Mouse (Mus musculus) midbrain, embryonic 10.5 days (tissue): Measurements from ENCODE around the gene Tfcp2l1. TPM values are rescaled to one million over a fixed set of nuclear protein-coding genes. Genes with fewer than 3 reads are reported as not detected.

Experiments used
- DNase-seq: peaks from one replicate; pipeline ENCODE4 v3.0.0-alpha.2; 2017; ENCODE audit warnings: low spot score
- H3K27ac ChIP-seq: fragments of 300-500 bp; sonication (generic); replicated peaks from 2 replicates; pipeline ENCODE4 v1.5.1; 2016; ENCODE audit warnings: mild to moderate bottlenecking
- H3K27me3 ChIP-seq: fragments of 300-500 bp; sonication (generic); 2 replicates; pipeline ENCODE4 v1.6.1; 2016; ENCODE audit warnings: low read depth, mild to moderate bottlenecking; ENCODE audit not compliant: poor library complexity, severe bottlenecking
- H3K36me3 ChIP-seq: fragments of 300-500 bp; sonication (generic); 2 replicates; pipeline ENCODE4 v1.6.1; 2016; ENCODE audit warnings: mild to moderate bottlenecking, moderate library complexity
- H3K4me1 ChIP-seq: fragments of 300-500 bp; sonication (generic); 2 replicates; pipeline ENCODE4 v1.6.1; 2016
- H3K4me3 ChIP-seq: fragments of 300-500 bp; sonication (generic); 2 replicates; pipeline ENCODE4 v1.5.1; 2016; ENCODE audit warnings: mild to moderate bottlenecking, moderate library complexity
- H3K9me3 ChIP-seq: fragments of 300-500 bp; sonication (generic); replicated peaks from 2 replicates; pipeline ENCODE4 v1.6.1; 2016; ENCODE audit warnings: mild to moderate bottlenecking
- WGBS: fragments of 180-500 bp; shearing (Covaris S2); methylation state at CpG from one replicate; pipeline ENCODE4 v1.1.7; 2016; 5-methylcytosine and 5-hydroxymethylcytosine counted together
- polyA plus RNA-seq: library from polyadenylated mRNA; unstranded; fragments of >200 nt; fragmentation: Nextera tagmentation; extraction: Ambion mirVana; gene quantifications from 2 replicates; pipeline ENCODE4 v1.2.1, GENCODE M21; 2016

Gene Tfcp2l1
- polyA plus RNA-seq, 1 experiment from 2014 or later: 0.20 TPM

DNA sequence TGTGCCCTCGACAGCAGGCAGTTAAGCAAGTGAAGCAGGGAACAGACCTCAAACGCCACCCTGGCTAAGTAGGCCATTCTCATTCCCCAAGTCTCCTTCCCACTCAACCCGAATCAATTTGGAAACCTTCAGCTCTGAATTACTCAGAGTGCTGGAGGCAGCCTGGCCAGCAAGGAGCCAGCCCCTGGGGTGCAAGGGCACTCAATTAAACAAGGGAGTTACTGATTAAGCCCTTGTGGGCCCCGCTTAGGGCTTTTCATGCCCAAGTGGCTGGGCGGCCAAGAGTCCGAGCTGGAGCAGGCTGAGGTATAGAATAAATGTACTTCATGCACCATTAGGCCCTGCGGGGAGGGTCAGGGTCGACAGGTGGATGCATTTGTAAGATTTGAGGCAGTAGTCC, 44.5 kb downstream of the Tfcp2l1 start:
- Histone ChIP-seq H3K27me3 (no peaks in the 10 kb centered on the region), H3K9me3 (no peaks in the 10 kb centered on the region), H3K27ac (no peak overlapping the region), H3K4me3 (no peak overlapping the region), H3K4me1 (peaks cover 7% of the 10 kb centered on the region), H3K36me3 (no peaks in the 10 kb centered on the region)
- no peak for DNase-seq
- WGBS: 50% methylated on average over 8 of the region's 8 CpGs

DNA sequence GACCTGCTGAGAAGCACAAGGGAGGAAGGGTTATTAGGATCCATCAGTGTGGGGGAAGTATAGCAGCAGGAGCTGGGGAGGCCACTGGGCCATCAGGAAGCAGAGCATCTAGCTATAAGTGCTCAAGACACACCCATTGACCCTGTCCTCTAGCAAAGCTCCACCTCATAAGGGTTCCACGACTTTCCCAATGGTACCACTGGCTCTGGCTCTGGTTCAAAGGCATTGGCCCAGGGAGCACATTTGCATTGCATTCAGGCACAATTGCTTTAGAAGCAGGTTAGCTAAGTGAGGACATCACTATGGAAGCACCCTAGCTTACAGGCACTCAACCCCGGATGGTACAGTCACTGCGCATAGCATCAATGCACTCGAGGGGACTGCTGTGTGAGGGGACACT, 46.4 kb downstream of the Tfcp2l1 start:
- H3K27ac ChIP-seq: no peak overlapping the region
- no peak for DNase-seq
- no peaks in the 10 kb centered on the region for H3K36me3 ChIP-seq
- H3K4me3 ChIP-seq: no peak overlapping the region
- no peaks in the 10 kb centered on the region for H3K9me3 ChIP-seq
- H3K4me1 ChIP-seq: peaks cover 7% of the 10 kb centered on the region
- WGBS: 90% methylated on average over 4 of the region's 4 CpGs
- no peaks in the 10 kb centered on the region for H3K27me3 ChIP-seq

DNA sequence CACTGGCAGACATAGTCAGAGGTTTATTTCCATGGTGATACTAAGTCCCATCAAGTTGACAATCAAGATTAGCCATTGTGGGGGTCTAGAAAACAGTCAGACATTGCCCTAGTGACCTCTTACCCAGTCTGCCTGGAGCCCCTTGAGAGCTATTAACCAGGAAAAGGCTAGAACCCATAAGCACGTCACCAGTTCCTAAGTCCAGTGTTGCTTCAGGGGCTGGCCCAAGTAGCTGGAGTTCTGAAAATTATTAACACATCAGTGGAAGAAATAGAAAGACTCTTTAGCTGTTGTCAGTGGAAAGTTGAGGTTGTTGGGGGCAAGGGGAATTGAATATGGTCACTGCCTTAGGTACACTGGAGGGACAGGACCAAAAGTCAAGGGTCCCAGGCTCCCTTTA, 54.2 kb downstream of the Tfcp2l1 start:
- Histone ChIP-seq H3K9me3 (0 out of 2 replicates have a peak, but pooled peaks cover 3% of the 10 kb centered on the region), H3K4me3 (no peak overlapping the region), H3K27me3 (no peaks in the 10 kb centered on the region), H3K4me1 (no peaks in the 10 kb centered on the region), H3K36me3 (no peaks in the 10 kb centered on the region), H3K27ac (no peak overlapping the region)
- no peak for DNase-seq
- WGBS: 60% methylated on average over 1 of the region's 1 CpGs

DNA sequence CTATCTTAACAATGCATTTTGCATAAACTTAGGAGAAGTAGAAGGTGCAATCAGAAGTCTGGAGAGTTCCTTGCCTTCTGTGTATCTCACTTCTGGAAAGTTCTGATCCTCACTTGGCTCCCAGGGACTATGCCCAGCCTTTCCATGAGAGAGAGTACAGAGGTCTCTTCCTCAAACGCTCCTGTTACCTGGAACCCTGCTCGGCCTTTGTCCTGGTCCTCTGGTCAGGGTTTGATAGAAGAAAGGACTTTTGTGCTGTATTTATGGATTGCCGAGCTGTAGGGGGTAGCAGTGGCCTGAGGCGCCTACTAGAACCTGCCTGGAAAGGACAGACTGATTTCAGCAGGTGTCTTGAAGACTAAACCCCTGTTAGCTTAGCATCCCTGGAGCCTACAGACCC, 55.9 kb downstream of the Tfcp2l1 start:
- no peak overlapping the region for H3K27ac ChIP-seq
- 0 out of 2 replicates have a peak, but pooled peaks cover 3% of the 10 kb centered on the region for H3K9me3 ChIP-seq

DNA sequence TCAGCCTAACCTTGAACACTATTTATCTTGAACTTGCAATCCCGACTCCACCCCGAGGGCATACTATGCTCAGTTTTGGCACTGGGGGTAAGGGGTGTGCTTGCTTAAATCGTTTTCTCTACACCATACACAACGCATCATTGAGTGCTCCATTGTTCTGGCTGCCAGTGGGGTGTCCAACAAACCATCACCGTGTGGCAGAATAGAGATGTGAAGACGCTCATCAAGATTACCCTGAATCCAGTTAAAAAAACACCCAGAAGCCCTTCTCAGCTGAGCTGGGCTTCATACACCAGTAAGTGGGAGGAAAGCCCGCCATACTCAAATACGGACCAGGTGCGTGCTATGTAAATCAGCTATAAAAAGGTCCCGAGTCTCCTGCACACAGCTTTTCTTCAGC, 60.0 kb downstream of the Tfcp2l1 start:
- no peak overlapping the region for H3K4me3 ChIP-seq
- no peaks in the 10 kb centered on the region for H3K36me3 ChIP-seq
- no peaks in the 10 kb centered on the region for H3K9me3 ChIP-seq
- H3K27me3 ChIP-seq: no peaks in the 10 kb centered on the region
- 85% methylated on average over 10 of the region's 10 CpGs for WGBS
- H3K4me1 ChIP-seq: peaks cover 7% of the 10 kb centered on the region
- DNase-seq: no peak
- no peak overlapping the region for H3K27ac ChIP-seq

More for the DNA sequence above, 55.9 kb downstream of the Tfcp2l1 start:
- Histone ChIP-seq H3K36me3 (no peaks in the 10 kb centered on the region), H3K4me1 (no peaks in the 10 kb centered on the region), H3K4me3 (no peak overlapping the region), H3K27me3 (no peaks in the 10 kb centered on the region)
- 84% methylated on average over 4 of the region's 4 CpGs for WGBS
- no peak for DNase-seq

DNA sequence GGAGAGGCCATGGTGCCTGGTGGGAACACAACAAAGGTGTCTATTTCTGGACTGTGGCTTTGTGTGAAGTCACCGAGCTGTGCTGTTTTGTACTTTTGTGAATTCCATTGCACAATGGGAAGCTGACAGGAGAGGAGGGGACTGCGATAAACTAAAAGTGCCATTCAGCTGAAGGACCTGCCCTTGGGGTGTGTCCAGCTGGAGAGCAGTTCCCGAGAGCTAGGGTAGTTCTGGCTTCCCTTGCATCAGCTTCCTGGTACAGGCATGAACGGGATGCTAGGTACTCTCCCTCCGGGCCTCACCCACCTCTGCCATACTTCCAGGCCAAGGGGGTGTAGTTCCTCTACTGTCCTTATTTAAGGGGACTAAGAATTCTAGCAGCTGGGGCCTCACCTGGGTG, 62.1 kb downstream of the Tfcp2l1 start:
- H3K36me3 ChIP-seq: no peaks in the 10 kb centered on the region
- DNase-seq: no peak
- WGBS: 72% methylated on average over 5 of the region's 5 CpGs
- no peaks in the 10 kb centered on the region for H3K9me3 ChIP-seq
- H3K4me3 ChIP-seq: no peak overlapping the region
- no peak overlapping the region for H3K27ac ChIP-seq
- no peaks in the 10 kb centered on the region for H3K27me3 ChIP-seq
- peaks cover 7% of the 10 kb centered on the region for H3K4me1 ChIP-seq

DNA sequence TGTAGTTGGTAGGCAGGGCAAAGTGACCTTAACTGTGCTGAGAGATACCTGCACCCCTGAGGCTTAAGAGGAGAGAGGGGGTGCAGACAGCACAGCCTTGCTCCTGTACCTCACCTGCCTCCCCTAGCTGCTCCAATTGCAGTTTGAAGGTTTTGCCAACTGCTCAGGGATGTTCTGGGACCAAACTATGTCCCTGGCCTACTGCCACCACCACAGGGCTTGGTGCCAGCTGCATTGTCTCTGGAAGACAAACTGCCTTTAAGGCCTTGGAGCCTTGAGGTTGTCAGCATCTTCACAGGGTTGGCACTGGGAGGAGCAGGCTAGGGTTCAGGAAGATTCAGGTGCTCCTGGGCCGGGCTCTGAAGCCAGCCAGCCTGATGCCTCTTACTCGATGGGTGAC, 66.7 kb downstream of the Tfcp2l1 start:
- H3K27ac ChIP-seq: no peak overlapping the region
- no peak for DNase-seq
- H3K9me3 ChIP-seq: no peaks in the 10 kb centered on the region
- H3K4me3 ChIP-seq: no peak overlapping the region
- H3K27me3 ChIP-seq: no peaks in the 10 kb centered on the region
- H3K4me1 ChIP-seq: peaks cover 7% of the 10 kb centered on the region
- 79% methylated on average over 2 of the region's 2 CpGs for WGBS
- H3K36me3 ChIP-seq: no peaks in the 10 kb centered on the region

DNA sequence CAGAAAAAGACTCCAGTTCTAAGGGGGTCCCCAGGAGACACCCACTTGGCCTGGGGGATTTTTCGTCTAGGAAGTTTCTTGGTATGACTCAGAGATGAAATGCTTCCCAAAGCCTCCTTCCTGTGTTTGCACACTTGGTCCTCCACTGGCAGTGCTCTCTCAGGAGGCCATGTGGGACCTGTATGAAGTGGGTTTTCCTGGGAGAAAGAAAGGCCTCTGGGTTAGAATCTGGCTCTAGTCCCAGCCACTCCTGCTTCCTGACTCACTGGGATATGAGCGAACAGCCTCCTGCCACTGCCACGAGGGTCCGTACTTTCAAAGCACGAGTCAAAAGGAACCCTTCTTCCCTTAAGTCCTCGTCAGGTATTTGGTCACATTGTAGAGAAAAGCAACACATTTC, 70.2 kb downstream of the Tfcp2l1 start:
- Histone ChIP-seq H3K27ac (no peak overlapping the region), H3K27me3 (no peaks in the 10 kb centered on the region), H3K9me3 (no peaks in the 10 kb centered on the region), H3K4me3 (no peak overlapping the region), H3K36me3 (no peaks in the 10 kb centered on the region), H3K4me1 (no peaks in the 10 kb centered on the region)
- 81% methylated on average over 6 of the region's 6 CpGs for WGBS
- no peak for DNase-seq

DNA sequence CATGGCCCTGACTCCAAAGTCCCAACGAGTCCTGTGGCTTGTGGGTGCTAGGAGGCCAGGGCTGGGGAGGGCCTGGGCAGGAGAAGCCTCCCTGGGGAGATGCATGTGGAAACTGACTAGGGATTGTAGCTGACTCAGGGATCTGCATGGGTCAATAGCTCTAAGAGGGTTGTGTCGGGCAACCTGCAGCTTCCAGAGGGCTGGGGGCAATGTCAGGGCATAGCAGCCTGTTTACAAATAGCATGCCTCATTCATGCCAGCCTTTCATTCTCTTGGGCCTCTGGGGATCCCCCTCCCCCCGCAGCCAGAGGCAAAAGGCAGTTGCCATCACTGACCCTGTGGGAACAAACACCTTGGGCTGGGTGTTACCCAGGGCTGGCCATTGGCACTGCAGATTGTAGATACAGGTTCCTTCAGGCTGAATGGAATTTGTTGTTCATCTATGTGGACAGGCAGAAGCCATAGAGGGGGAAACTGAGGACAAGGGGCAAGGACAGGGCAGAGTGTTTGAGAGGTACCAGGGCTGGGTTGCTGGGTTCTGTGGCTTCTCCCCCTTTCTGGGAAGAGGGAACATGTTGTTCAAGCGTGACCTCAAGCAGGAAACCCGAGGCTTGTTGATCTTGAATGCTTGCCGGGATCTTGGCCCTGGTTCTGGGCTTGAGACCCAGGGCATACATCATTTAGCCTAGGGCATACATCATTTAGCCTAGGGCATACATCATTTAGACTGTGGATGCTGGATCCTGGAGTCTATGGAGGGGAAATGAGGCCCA, 71.6 kb downstream of the Tfcp2l1 start:
- Histone ChIP-seq H3K4me1 (no peaks in the 10 kb centered on the region), H3K27me3 (no peaks in the 10 kb centered on the region), H3K36me3 (no peaks in the 10 kb centered on the region), H3K4me3 (no peak overlapping the region), H3K9me3 (no peaks in the 10 kb centered on the region), H3K27ac (no peak overlapping the region)
- no peak for DNase-seq
- 70% methylated on average over 6 of the region's 6 CpGs for WGBS

DNA sequence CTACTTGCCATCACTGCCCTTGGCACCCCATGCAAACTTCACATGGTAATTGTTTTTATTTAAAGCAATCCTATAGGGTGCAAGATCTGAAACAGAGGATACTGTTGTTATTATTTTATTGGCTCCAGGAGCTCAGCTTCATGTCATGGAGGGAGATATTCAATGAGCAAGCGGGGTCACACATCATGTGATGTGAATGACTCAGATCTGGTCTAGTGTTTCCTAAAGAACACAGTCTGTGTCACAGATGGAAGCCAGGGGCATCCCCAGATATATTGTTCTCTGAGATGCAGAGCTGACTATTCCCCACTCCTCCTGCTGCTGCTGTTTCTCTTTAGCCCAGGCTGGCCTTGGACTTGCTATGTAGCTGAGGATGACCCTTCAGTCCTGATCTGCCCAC, 72.2 kb downstream of the Tfcp2l1 start:
- Histone ChIP-seq H3K4me3 (no peak overlapping the region), H3K9me3 (no peaks in the 10 kb centered on the region), H3K36me3 (no peaks in the 10 kb centered on the region), H3K27ac (no peak overlapping the region), H3K27me3 (no peaks in the 10 kb centered on the region), H3K4me1 (no peaks in the 10 kb centered on the region)
- 94% methylated on average over 1 of the region's 1 CpGs for WGBS
- no peak for DNase-seq

DNA sequence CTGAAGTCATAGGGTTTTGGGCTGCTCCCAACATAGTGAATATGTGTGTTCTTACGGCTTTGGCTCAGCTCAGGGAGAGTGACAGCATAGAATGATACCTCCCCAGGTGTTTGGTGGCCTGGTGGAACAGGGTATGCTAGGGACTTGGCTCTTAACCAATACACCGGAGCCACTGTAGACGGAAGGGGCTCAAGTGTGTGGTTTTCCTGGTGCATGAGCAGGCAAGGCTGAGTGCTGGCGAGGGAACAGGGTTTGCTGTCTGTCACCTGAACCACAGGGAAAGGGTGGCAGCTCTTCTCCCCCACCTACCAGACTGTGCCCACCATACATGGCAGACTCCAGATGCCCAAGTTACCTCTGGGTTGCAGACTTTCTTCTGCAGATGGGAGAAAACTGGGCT, 83.9 kb downstream of the Tfcp2l1 start:
- Histone ChIP-seq H3K9me3 (no peaks in the 10 kb centered on the region), H3K27ac (no peak overlapping the region), H3K27me3 (no peaks in the 10 kb centered on the region), H3K4me1 (no peaks in the 10 kb centered on the region), H3K36me3 (no peaks in the 10 kb centered on the region), H3K4me3 (no peak overlapping the region)
- DNase-seq: no peak
- WGBS: 83% methylated on average over 4 of the region's 4 CpGs

DNA sequence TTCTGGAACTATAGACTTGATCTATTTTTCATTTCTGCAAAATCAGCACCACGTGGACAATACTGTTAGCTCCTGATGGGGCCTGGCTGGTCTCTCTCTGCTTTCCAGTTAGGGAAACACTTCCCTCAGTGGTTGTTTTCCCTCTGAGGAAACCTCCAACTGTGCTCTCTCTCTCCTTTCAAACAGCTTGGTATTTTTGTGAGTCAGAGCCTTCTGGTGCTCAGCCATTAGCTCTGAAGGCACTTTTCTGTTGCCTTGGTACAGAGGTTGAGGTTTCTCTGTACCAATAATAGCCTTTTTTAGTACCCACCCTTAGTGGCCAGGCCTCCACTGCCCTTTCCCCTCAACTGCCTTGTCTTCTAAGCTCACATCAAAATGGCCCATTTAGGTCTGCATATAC, 88.5 kb downstream of the Tfcp2l1 start:
- 65% methylated on average over 1 of the region's 1 CpGs for WGBS
- Histone ChIP-seq H3K4me1 (no peaks in the 10 kb centered on the region), H3K9me3 (no peaks in the 10 kb centered on the region), H3K36me3 (no peaks in the 10 kb centered on the region), H3K27me3 (no peaks in the 10 kb centered on the region), H3K27ac (no peak overlapping the region), H3K4me3 (no peak overlapping the region)
- no peak for DNase-seq

DNA sequence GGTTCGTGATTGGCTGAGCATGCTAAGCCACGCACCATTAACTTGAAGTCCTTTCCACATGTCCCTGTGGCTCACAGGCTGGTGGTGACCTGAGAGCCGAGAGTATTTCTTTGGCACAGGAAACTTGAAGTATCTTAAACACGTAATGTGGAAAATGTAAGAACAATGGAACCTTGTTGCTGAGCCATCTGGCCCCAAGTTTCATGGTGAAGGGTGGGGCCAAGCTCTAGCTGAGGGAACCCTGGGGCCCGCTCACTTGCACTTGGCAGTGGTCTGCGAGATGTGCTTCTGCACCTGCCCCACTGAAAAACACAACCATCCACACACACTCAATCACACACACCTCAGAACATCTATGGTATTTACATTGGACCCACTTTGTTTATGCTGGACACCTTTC, 90.3 kb downstream of the Tfcp2l1 start:
- H3K27me3 ChIP-seq: no peaks in the 10 kb centered on the region
- no peak for DNase-seq
- H3K9me3 ChIP-seq: no peaks in the 10 kb centered on the region
- WGBS: 89% methylated on average over 6 of the region's 6 CpGs
- no peaks in the 10 kb centered on the region for H3K36me3 ChIP-seq
- H3K4me3 ChIP-seq: no peak overlapping the region
- no peaks in the 10 kb centered on the region for H3K4me1 ChIP-seq
- H3K27ac ChIP-seq: no peak overlapping the region

DNA sequence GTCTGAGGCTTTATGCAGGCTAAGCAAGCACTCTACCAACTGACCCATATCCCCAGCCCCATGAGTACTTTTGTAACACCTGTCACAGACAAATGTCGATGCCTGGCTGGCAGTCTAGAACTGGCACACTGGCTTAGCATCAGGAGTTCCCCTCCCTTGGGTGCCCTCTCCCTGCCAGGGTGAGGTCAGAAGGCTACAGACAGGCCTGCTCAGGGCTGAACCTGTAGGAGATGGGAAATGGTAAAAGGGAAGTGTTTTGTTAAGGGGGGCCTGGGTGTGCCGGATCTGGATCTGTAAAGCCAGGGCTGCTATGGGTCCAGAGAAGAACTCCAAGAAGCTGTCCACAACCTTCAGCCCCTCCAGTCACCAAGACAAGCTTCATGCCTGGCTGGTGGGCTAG, 92.0 kb downstream of the Tfcp2l1 start:
- H3K4me1 ChIP-seq: no peaks in the 10 kb centered on the region
- no peaks in the 10 kb centered on the region for H3K9me3 ChIP-seq
- no peak for DNase-seq
- no peaks in the 10 kb centered on the region for H3K27me3 ChIP-seq
- WGBS: 92% methylated on average over 2 of the region's 2 CpGs
- H3K4me3 ChIP-seq: no peak overlapping the region
- no peaks in the 10 kb centered on the region for H3K36me3 ChIP-seq
- H3K27ac ChIP-seq: no peak overlapping the region
